Comparison of ENCODE assay signal across 21 mouse cellular contexts in genomic region chr9:9493594-9494182, GRCm38 (mm10).
"Had no signal": no experiment of that assay in that cellular context is flagged by ENCODE, and none has a peak within 500 bp of the region (broad histone marks: within the 10 kb centered on the region; RNA-seq: fewer than 3 reads in every experiment).

No protein-coding gene starts in this region.

- H3K4me3 ChIP-seq: kidney, embryonic 15.5 days; limb, embryonic 12.5 days; limb, embryonic 15.5 days; myocyte; neural tube, embryonic 13.5 days; stomach, embryonic 15.5 days had no signal

- DNase-seq: kidney, adult 11 months; kidney, adult 8-10 months; kidney, postnatal 10 days; kidney, postnatal 36 days; left cerebral cortex, postnatal 4 days; liver, postnatal 0 days; lung, embryonic 14.5 days; retina, postnatal 1 day; right cerebral cortex, postnatal 25 days; spleen, adult 18-20 months; thymus, postnatal 25 days had no signal

- ATAC-seq: liver, postnatal 0 days; lung, postnatal 0 days had no signal

- H3K27ac ChIP-seq: kidney, embryonic 15.5 days; limb, embryonic 12.5 days; limb, embryonic 15.5 days; liver, embryonic 14.5 days; macrophage; neural tube, embryonic 13.5 days; stomach, embryonic 15.5 days had no signal

- H3K27me3 ChIP-seq: kidney, embryonic 15.5 days; limb, embryonic 12.5 days; limb, embryonic 15.5 days; neural tube, embryonic 13.5 days; stomach, embryonic 15.5 days had no signal

- H3K9me3 ChIP-seq: kidney, embryonic 15.5 days; limb, embryonic 12.5 days; limb, embryonic 15.5 days; neural tube, embryonic 13.5 days; stomach, embryonic 15.5 days had no signal

- H3K36me3 ChIP-seq: kidney, embryonic 15.5 days; limb, embryonic 12.5 days; limb, embryonic 15.5 days; neural tube, embryonic 13.5 days; stomach, embryonic 15.5 days had no signal

- H3K9ac ChIP-seq: kidney, embryonic 15.5 days; limb, embryonic 12.5 days; limb, embryonic 15.5 days; liver, embryonic 14.5 days; liver, postnatal 0 days; lung, embryonic 14.5 days; neural tube, embryonic 13.5 days; stomach, embryonic 15.5 days had no signal

- H3K4me2 ChIP-seq: kidney, embryonic 15.5 days; limb, embryonic 12.5 days; limb, embryonic 15.5 days; liver, embryonic 11.5 days; lung, embryonic 14.5 days; neural tube, embryonic 13.5 days; stomach, embryonic 15.5 days had no signal

- H3K4me1 ChIP-seq: kidney, embryonic 15.5 days; limb, embryonic 12.5 days; limb, embryonic 15.5 days; stomach, embryonic 15.5 days had no signal
